Mouse (Mus musculus): Measurements from ENCODE around the gene Ube2f. TPM values are rescaled to one million over a fixed set of nuclear protein-coding genes. Genes with fewer than 3 reads are reported as not detected.

Gene Ube2f
- polyA plus RNA-seq, 1 experiment from 2014 or later: 71.6 TPM

DNA sequence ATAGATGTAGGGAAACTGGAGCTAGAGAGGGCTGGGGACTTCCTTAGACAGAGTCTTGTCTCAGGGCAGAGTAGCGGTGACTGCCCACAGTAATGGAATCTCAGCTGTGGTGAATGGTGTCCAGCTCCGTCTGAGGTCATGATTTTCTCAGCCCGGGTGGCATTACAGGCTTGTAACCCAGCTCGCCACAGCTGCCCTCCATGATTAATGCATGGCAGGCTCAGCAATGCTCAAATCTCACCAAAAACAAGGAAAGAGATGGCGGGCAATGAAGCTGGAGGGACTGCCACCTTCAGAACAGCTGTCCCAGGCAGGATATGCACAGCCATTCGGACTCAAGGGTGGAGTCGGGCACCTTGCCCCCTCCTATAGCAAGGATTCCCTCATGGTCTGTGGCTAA lies 87.3 kb downstream of the Ube2f start:
- peaks cover 11% of the 10 kb centered on the region; the same call in 1 of the 2 replicates for H3K4me1 ChIP-seq
- H3K4me2 ChIP-seq: no peak overlapping the region
- peaks cover 52% of the 10 kb centered on the region for H3K27me3 ChIP-seq (replicated peaks)
- H3K4me3 ChIP-seq: no peak overlapping the region
- H3K9me3 ChIP-seq (replicated peaks): no peaks in the 10 kb centered on the region
- H3K9ac ChIP-seq: no peak overlapping the region
- H3K36me3 ChIP-seq: no peaks in the 10 kb centered on the region
- ATAC-seq: no peak
- WGBS (ENCODE audit: insufficient replicate concordance): 60% methylated on average over 7 of the region's 7 CpGs
- H3K27ac ChIP-seq: no peak overlapping the region

Other genes with a start within 250 kb of the Ube2f start
- 1.1 and 1.5 TPM in 2 replicates for gene Rbm44, start 105.2 kb upstream of the Ube2f start, polyA plus RNA-seq (2016; fragmentation: Nextera tagmentation; extraction: Ambion mirVana)
- gene Ramp1, start 70.5 kb upstream of the Ube2f start, polyA plus RNA-seq (2016; fragmentation: Nextera tagmentation; extraction: Ambion mirVana): 4.0 and 4.4 TPM in 2 replicates
- gene Scly, start 48.0 kb downstream of the Ube2f start, polyA plus RNA-seq (2016; fragmentation: Nextera tagmentation; extraction: Ambion mirVana): 28.8 and 30.0 TPM in 2 replicates
- gene Espnl, start 71.8 kb downstream of the Ube2f start, polyA plus RNA-seq (2016; fragmentation: Nextera tagmentation; extraction: Ambion mirVana): 0.05 and 0.07 TPM in 2 replicates
- 0.11 TPM in 1 of 2 replicates, not detected in the other for gene Klhl30, start 100.7 kb downstream of the Ube2f start, polyA plus RNA-seq (2016; fragmentation: Nextera tagmentation; extraction: Ambion mirVana)
- gene Erfe, start 116.1 kb downstream of the Ube2f start, polyA plus RNA-seq (2016; fragmentation: Nextera tagmentation; extraction: Ambion mirVana): 6.4 and 7.8 TPM in 2 replicates
- gene Ilkap, start 148.5 kb downstream of the Ube2f start, polyA plus RNA-seq (2016; fragmentation: Nextera tagmentation; extraction: Ambion mirVana): 107 TPM in 2 replicates
- gene Hes6, start 163.7 kb downstream of the Ube2f start, polyA plus RNA-seq (2016; fragmentation: Nextera tagmentation; extraction: Ambion mirVana): 31.9 and 32.4 TPM in 2 replicates
- 2.9 and 3.1 TPM in 2 replicates for gene Per2, start 209.0 kb downstream of the Ube2f start, polyA plus RNA-seq (2016; fragmentation: Nextera tagmentation; extraction: Ambion mirVana)
- 3.6 and 4.1 TPM in 2 replicates for gene Traf3ip1, start 244.3 kb downstream of the Ube2f start, polyA plus RNA-seq (2016; fragmentation: Nextera tagmentation; extraction: Ambion mirVana)

All from liver, embryonic 12.5 days (tissue).